Mouse (Mus musculus) midbrain, embryonic 14.5 days (tissue): ENCODE data around the gene Dhdh. TPM values are rescaled to one million over a fixed set of nuclear protein-coding genes. Genes with fewer than 3 reads are reported as not detected.

Experiments
- microRNA-seq: library from miRNA; unstranded; fragments of <30 nt; microRNA quantifications from one replicate; pipeline ENCODE4, GENCODE M21; 2016
- polyA plus RNA-seq: library from polyadenylated mRNA; unstranded; fragments of >200 nt; fragmentation: Nextera tagmentation; extraction: Ambion mirVana; gene quantifications from 2 replicates; pipeline ENCODE4 v1.2.1, GENCODE M21; 2014

Dhdh gene
- polyA plus RNA-seq, 1 experiment from 2014 or later: 3.2 TPM

Small RNAs within 50 kb of the gene (microRNA-seq; reads per million reads assigned to microRNA genes)
- not detected for gene Gm22133

Other genes starting within 250 kb of the Dhdh start
- gene Cd37, start 249.7 kb downstream of the Dhdh start, polyA plus RNA-seq: 0.76 and 1.0 TPM in 2 replicates
- 0.16 and 0.54 TPM in 2 replicates for gene Slc6a16, start 247.7 kb downstream of the Dhdh start, polyA plus RNA-seq
- gene Slc6a21, start 211.3 kb downstream of the Dhdh start, polyA plus RNA-seq: not detected in 2 replicates
- gene Trpm4, start 155.0 kb downstream of the Dhdh start, polyA plus RNA-seq: 8.4 and 9.5 TPM in 2 replicates
- not detected in 2 replicates for gene Hrc, start 153.5 kb downstream of the Dhdh start, polyA plus RNA-seq
- gene Ppfia3, start 121.8 kb downstream of the Dhdh start, polyA plus RNA-seq: 26.9 and 28.0 TPM in 2 replicates
- 11.6 and 26.5 TPM in 2 replicates for gene Lin7b, start 118.2 kb downstream of the Dhdh start, polyA plus RNA-seq
- 80.6 and 135 TPM in 2 replicates for gene Snrnp70, start 93.1 kb downstream of the Dhdh start, polyA plus RNA-seq
- gene Kcna7, start 83.2 kb downstream of the Dhdh start, polyA plus RNA-seq: not detected in 2 replicates
- gene Ntf5, start 75.1 kb downstream of the Dhdh start, polyA plus RNA-seq: not detected in 2 replicates
- 0.34 TPM in 1 of 2 replicates, not detected in the other for gene Lhb, start 68.0 kb downstream of the Dhdh start, polyA plus RNA-seq
- gene Gys1, start 54.0 kb downstream of the Dhdh start, polyA plus RNA-seq: 15.5 TPM in 2 replicates
- gene Ruvbl2, start 50.7 kb downstream of the Dhdh start, polyA plus RNA-seq: 110 and 114 TPM in 2 replicates
- gene Ftl1, start 28.9 kb downstream of the Dhdh start, polyA plus RNA-seq: 5,898 and 6,785 TPM in 2 replicates
- 107 and 182 TPM in 2 replicates for gene Bax, start 21.9 kb downstream of the Dhdh start, polyA plus RNA-seq
- 0.13 and 0.32 TPM in 2 replicates for gene Tulp2, start 6.9 kb downstream of the Dhdh start, polyA plus RNA-seq
- gene Gm45808, start 2.0 kb downstream of the Dhdh start, polyA plus RNA-seq: not detected in 2 replicates
- gene Nucb1, start 21.6 kb upstream of the Dhdh start, polyA plus RNA-seq: 86.5 and 89.5 TPM in 2 replicates
- 9.5 and 10.2 TPM in 2 replicates for gene Ppp1r15a, start 37.5 kb upstream of the Dhdh start, polyA plus RNA-seq
- 0.53 and 0.77 TPM in 2 replicates for gene Plekha4, start 37.5 kb upstream of the Dhdh start, polyA plus RNA-seq
- not detected in 2 replicates for gene Hsd17b14, start 66.1 kb upstream of the Dhdh start, polyA plus RNA-seq
- gene Bcat2, start 81.3 kb upstream of the Dhdh start, polyA plus RNA-seq: 14.9 and 16.9 TPM in 2 replicates
- gene Fgf21, start 126.7 kb upstream of the Dhdh start, polyA plus RNA-seq: not detected in 2 replicates
- gene Fut1, start 128.5 kb upstream of the Dhdh start, polyA plus RNA-seq: not detected in 2 replicates
- not detected in 2 replicates for gene Izumo1, start 133.0 kb upstream of the Dhdh start, polyA plus RNA-seq
- 12.3 and 14.9 TPM in 2 replicates for gene Rasip1, start 138.7 kb upstream of the Dhdh start, polyA plus RNA-seq
- 3.0 and 4.3 TPM in 2 replicates for gene Mamstr, start 151.2 kb upstream of the Dhdh start, polyA plus RNA-seq
- gene Fut2, start 177.6 kb upstream of the Dhdh start, polyA plus RNA-seq: 0.11 and 0.12 TPM in 2 replicates
- gene Ntn5, start 195.2 kb upstream of the Dhdh start, polyA plus RNA-seq: 0.30 TPM in 1 of 2 replicates, not detected in the other
- gene Sec1, start 205.6 kb upstream of the Dhdh start, polyA plus RNA-seq: 0.21 TPM in 1 of 2 replicates, not detected in the other
- gene Car11, start 211.0 kb upstream of the Dhdh start, polyA plus RNA-seq: 28.1 and 49.1 TPM in 2 replicates
- 1.9 and 4.3 TPM in 2 replicates for gene Dbp, start 216.3 kb upstream of the Dhdh start, polyA plus RNA-seq
- 631 and 710 TPM in 2 replicates for gene Rpl18, start 226.7 kb upstream of the Dhdh start, polyA plus RNA-seq
- gene Sphk2, start 229.2 kb upstream of the Dhdh start, polyA plus RNA-seq: 17.2 and 19.2 TPM in 2 replicates
- gene Fam83e, start 232.4 kb upstream of the Dhdh start, polyA plus RNA-seq: 0.46 and 0.90 TPM in 2 replicates
- not detected in 2 replicates for gene Spaca4, start 237.0 kb upstream of the Dhdh start, polyA plus RNA-seq